8 mouse cellular contexts compared by ENCODE assay signal in the genomic region with DNA sequence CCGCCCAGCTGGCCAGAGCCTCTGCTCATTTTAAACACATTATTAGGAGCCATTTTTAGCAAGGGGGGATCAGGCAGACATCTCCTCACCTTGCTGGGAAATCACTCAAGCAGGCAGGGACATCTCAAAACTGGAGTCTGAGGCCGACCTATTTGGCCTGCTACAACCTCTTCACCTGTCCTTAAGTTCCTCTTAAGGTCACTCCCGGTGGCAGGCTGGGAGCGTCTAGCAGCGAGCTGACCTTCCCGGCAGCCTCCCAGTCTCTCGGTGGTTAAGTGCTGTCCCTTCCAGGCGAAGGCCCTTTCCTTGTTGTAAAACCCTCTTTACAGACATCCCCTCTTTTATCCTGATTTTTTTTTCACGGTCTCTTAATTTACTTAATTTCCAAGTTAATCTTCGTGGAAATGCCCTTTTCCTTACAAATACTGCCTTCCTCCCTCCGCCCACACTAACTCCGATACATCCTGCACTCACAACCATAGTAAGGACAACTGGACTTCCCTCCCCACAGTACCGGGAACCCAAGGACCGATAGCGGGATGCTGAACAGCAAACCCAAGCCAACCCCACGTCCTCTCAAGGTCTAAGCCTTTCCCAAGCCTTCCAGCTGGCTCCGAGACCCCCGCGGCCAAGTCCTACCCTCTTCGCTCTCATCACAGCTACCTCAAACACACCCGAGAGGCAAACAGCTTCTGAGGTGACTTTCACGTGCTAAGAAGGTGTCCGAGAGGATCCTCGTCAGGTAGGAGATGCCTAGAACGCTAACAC. TPM values are rescaled to one million over a fixed set of nuclear protein-coding genes. Genes with fewer than 3 reads are reported as not detected.
DNase-seq lines count a peak whose midpoint lies in the region; ATAC-seq and TF ChIP-seq lines count a peak whose summit lies in the region.

No protein-coding gene starts in this region.

- no peaks in the 10 kb centered on the region for H3K36me3 ChIP-seq in liver, adult 2 months (ENCODE audit: control insufficient read depth, insufficient read depth, low read length)
- no peaks in the 10 kb centered on the region for H3K36me3 ChIP-seq in forebrain, embryonic 11.5 days (ENCODE audit: control insufficient read depth, insufficient read depth, low read length)
- H3K36me3 ChIP-seq in liver, embryonic 12.5 days: peaks cover 14% of the 10 kb centered on the region
- no peaks in the 10 kb centered on the region for H3K36me3 ChIP-seq in stomach, embryonic 14.5 days (ENCODE audit: control insufficient read depth, insufficient read depth, low read length)

- TF ChIP-seq CTCF in liver, adult 2 months (IDR thresholded peaks at IDR 0.05; ENCODE audit: low read depth, low read length): no peak

- H3K9ac ChIP-seq in liver, adult 2 months (ENCODE audit: low read depth, low read length): 0 out of 2 replicates have a peak overlapping the region, but pooled peaks have one; percentile 10
- peak overlapping the region; percentile 59 for H3K9ac ChIP-seq in forebrain, embryonic 11.5 days (ENCODE audit: low read length)
- H3K9ac ChIP-seq in liver, embryonic 12.5 days: peak overlapping the region; percentile 19; the same call in 1 of the 2 replicates
- H3K9ac ChIP-seq in stomach, embryonic 14.5 days (replicated peaks; ENCODE audit: low read depth, low read length): no peak overlapping the region; the same call in 1 of the 2 replicates

- peak overlapping the region; percentile 14 for H3K4me3 ChIP-seq in liver, adult 2 months (ENCODE audit: insufficient read depth, low read depth, low read length)
- H3K4me3 ChIP-seq in forebrain, embryonic 11.5 days (ENCODE audit: low read depth, low read length): peak overlapping the region; percentile 41
- peak overlapping the region; percentile 53 for H3K4me3 ChIP-seq in liver, embryonic 12.5 days
- H3K4me3 ChIP-seq in stomach, embryonic 14.5 days (ENCODE audit: low read depth, low read length): peak overlapping the region; percentile 44

- no peaks in the 10 kb centered on the region for H3K79me2 ChIP-seq in liver, adult 2 months (ENCODE audit: control insufficient read depth, insufficient read depth, low read length)

- H3K4me1 ChIP-seq in liver, adult 2 months (ENCODE audit: control insufficient read depth, insufficient read depth, low read length): no peaks in the 10 kb centered on the region
- H3K4me1 ChIP-seq in forebrain, embryonic 11.5 days (replicated peaks; ENCODE audit: control insufficient read depth, insufficient read depth, low read length): peaks cover 4% of the 10 kb centered on the region; the same call in 1 of the 2 replicates
- peaks cover 24% of the 10 kb centered on the region for H3K4me1 ChIP-seq in liver, embryonic 12.5 days
- H3K4me1 ChIP-seq in stomach, embryonic 14.5 days (ENCODE audit: control insufficient read depth, insufficient read depth, low read length): peaks cover 8% of the 10 kb centered on the region; the same call in 1 of the 2 replicates

- TF ChIP-seq POLR2A in liver, adult 2 months (IDR thresholded peaks at IDR 0.05; ENCODE audit: extremely low read depth, insufficient read depth, low read length): no peak

- no peak for ATAC-seq in forebrain, embryonic 11.5 days (replicated peaks; ENCODE audit: low FRiP score)
- no peak for ATAC-seq in liver, embryonic 12.5 days
- ATAC-seq in stomach, embryonic 14.5 days (ENCODE audit: insufficient number of reproducible peaks, insufficient read depth, low FRiP score, low read depth): no peak

- no peak for DNase-seq in liver, adult 2 months (ENCODE audit: extremely low read depth, low read depth, low spot score)
- no peak for DNase-seq in liver
- peak; percentile 57 for DNase-seq in cerebellum, adult 9-11 months
- DNase-seq in forebrain, embryonic 11.5 days (ENCODE audit: low spot score): peak; percentile 61
- no peak for DNase-seq in layer of hippocampus, adult 9-10 months (ENCODE audit: low spot score)
- DNase-seq in gastrocnemius, postnatal 4 days (ENCODE audit: low spot score in 2 of 2): no peak

- no peaks in the 10 kb centered on the region for H3K9me3 ChIP-seq in forebrain, embryonic 11.5 days (ENCODE audit: control insufficient read depth, low read length)
- no peaks in the 10 kb centered on the region for H3K9me3 ChIP-seq in liver, embryonic 12.5 days (replicated peaks)
- no peaks in the 10 kb centered on the region for H3K9me3 ChIP-seq in stomach, embryonic 14.5 days (ENCODE audit: control insufficient read depth, low read depth, low read length)

- peaks cover 6% of the 10 kb centered on the region; the same call in 1 of the 2 replicates for H3K27me3 ChIP-seq in liver, adult 2 months (ENCODE audit: control insufficient read depth, insufficient read depth, low read length)
- H3K27me3 ChIP-seq in forebrain, embryonic 11.5 days (ENCODE audit: control insufficient read depth, insufficient read depth, low read length): peaks cover 9% of the 10 kb centered on the region
- peaks cover 36% of the 10 kb centered on the region for H3K27me3 ChIP-seq in liver, embryonic 12.5 days (replicated peaks)
- H3K27me3 ChIP-seq in stomach, embryonic 14.5 days (ENCODE audit: control insufficient read depth, insufficient read depth, low read length): peaks cover 5% of the 10 kb centered on the region; the same call in 1 of the 2 replicates

- WGBS in liver, adult 2 months: 15% methylated on average over 25 of the region's 25 CpGs
- 2% methylated on average over 25 of the region's 25 CpGs for WGBS in forebrain, embryonic 11.5 days
- WGBS in liver, embryonic 12.5 days (ENCODE audit: insufficient replicate concordance): 8% methylated on average over 25 of the region's 25 CpGs
- WGBS in stomach, embryonic 14.5 days: 6% methylated on average over 25 of the region's 25 CpGs

- peak overlapping the region; percentile 71 for H3K4me2 ChIP-seq in forebrain, embryonic 11.5 days (ENCODE audit: low read depth, low read length, severe bottlenecking)
- H3K4me2 ChIP-seq in liver, embryonic 12.5 days: peak overlapping the region; percentile 70
- H3K4me2 ChIP-seq in stomach, embryonic 14.5 days (replicated peaks; ENCODE audit: low read depth, low read length): peak overlapping the region; percentile 70

- no peak overlapping the region for H3K27ac ChIP-seq in liver, adult 2 months (replicated peaks; ENCODE audit: insufficient read depth, low read depth, low read length)
- no peak overlapping the region for H3K27ac ChIP-seq in forebrain, embryonic 11.5 days (ENCODE audit: low read depth, low read length)
- H3K27ac ChIP-seq in liver, embryonic 12.5 days: no peak overlapping the region
- H3K27ac ChIP-seq in stomach, embryonic 14.5 days (ENCODE audit: low read length): no peak overlapping the region

RNA-seq across cellular contexts. Expression of a gene that starts 34.4 kb away (rescaled TPM):
- total RNA-seq in liver, adult 2 months (2014; rRNA removed): not detected in 2 replicates
- polyA plus RNA-seq in liver, adult 2 months (2012; rRNA removed): not detected in 2 replicates
- 0.31 TPM in 1 of 2 replicates, not detected in the other for polyA plus RNA-seq in forebrain, embryonic 11.5 days (2014; fragmentation: Nextera tagmentation; extraction: Ambion mirVana)
- 0.12 TPM in 1 of 2 replicates, not detected in the other for polyA plus RNA-seq in liver, embryonic 12.5 days (2016; fragmentation: Nextera tagmentation; extraction: Ambion mirVana)
- polyA plus RNA-seq in stomach, embryonic 14.5 days (2014; fragmentation: Nextera tagmentation; extraction: Ambion mirVana): 0.13 and 0.32 TPM in 2 replicates
- total RNA-seq in gastrocnemius, postnatal 4 days (2021): not detected

RNA-seq across cellular contexts. Expression of a gene that starts 59.8 kb away (rescaled TPM):
- 0.28 and 0.40 TPM in 2 replicates for total RNA-seq in liver, adult 2 months (2014; rRNA removed)
- polyA plus RNA-seq in liver, adult 2 months (2012; rRNA removed): 0.22 and 0.66 TPM in 2 replicates
- polyA plus RNA-seq in forebrain, embryonic 11.5 days (2014; fragmentation: Nextera tagmentation; extraction: Ambion mirVana): 30.3 and 37.6 TPM in 2 replicates
- polyA plus RNA-seq in liver, embryonic 12.5 days (2016; fragmentation: Nextera tagmentation; extraction: Ambion mirVana): 35.5 and 38.7 TPM in 2 replicates
- polyA plus RNA-seq in stomach, embryonic 14.5 days (2014; fragmentation: Nextera tagmentation; extraction: Ambion mirVana): 12.8 and 14.2 TPM in 2 replicates
- 1 to 10 TPM; 2.7 to 4.8 TPM for total RNA-seq in gastrocnemius, postnatal 4 days (2021)

Comparison
In these comparisons a context has a peak if more than half of its experiments do, and no peak if none do; other contexts are left out.
1. DNase-seq: peak in cerebellum, adult 9-11 months (single experiment) and forebrain, embryonic 11.5 days (single experiment); none in liver, adult 2 months (single experiment), liver (single experiment), layer of hippocampus, adult 9-10 months (single experiment) and gastrocnemius, postnatal 4 days (0 of 2).
2. Peak in every context shown above with its lines, with median percentiles within 50 percentile points of each other: H3K4me3 ChIP-seq and H3K4me2 ChIP-seq.